Mouse (Mus musculus) B cell, adult 62 days (primary cell): Measurements from ENCODE around the gene Krt25. TPM values are rescaled to one million over a fixed set of nuclear protein-coding genes. Genes with fewer than 3 reads are reported as not detected.

Experiments used
- total RNA-seq: library from RNA; stranded (reverse); gene quantifications from 4 replicates; pipeline ENCODE4 v1.2.4, GENCODE M21; 2023

The Krt25 gene
- not detected in 4 replicates for total RNA-seq

GRCm38 (mm10) chr11:99322851-99323250 lies at the start of gene Krt25:
Gene Krt25, minus strand, starts transcription at chr11:99322951.

GRCm38 (mm10) chr11:99351004-99351403 lies 28.3 kb upstream of the Krt25 start, which contains the start of gene Krt27:
Gene Krt27, minus strand, starts transcription at chr11:99351104.

GRCm38 (mm10) chr11:99337866-99338265 lies 15.1 kb upstream of the Krt25 start, which contains the start of gene Krt26:
Gene Krt26, minus strand, starts transcription at chr11:99337966.

GRCm38 (mm10) chr11:99284833-99285312 lies 37.9 kb downstream of the Krt25 start, which contains the start of gene Krt24:
Gene Krt24, minus strand, starts transcription at chr11:99285262.

Other genes starting within 250 kb of the Krt25 start
- gene Tns4, start 233.6 kb downstream of the Krt25 start, total RNA-seq: not detected in 4 replicates
- 903 to 950 TPM (median 930 TPM) in 4 replicates for gene Ccr7, start 167.9 kb downstream of the Krt25 start, total RNA-seq
- gene Smarce1, start 91.9 kb downstream of the Krt25 start, total RNA-seq: 150 to 170 TPM (median 165 TPM) in 4 replicates
- gene Krt222, start 78.9 kb downstream of the Krt25 start, total RNA-seq: 0.60 to 2.4 TPM (median 1.8 TPM) in 4 replicates
- gene Krt24, start 37.7 kb downstream of the Krt25 start, total RNA-seq: not detected in 4 replicates
- not detected in 4 replicates for gene Krt26, start 15.0 kb upstream of the Krt25 start, total RNA-seq
- not detected in 4 replicates for gene Krt27, start 28.2 kb upstream of the Krt25 start, total RNA-seq
- gene Krt28, start 52.0 kb upstream of the Krt25 start, total RNA-seq: not detected in 4 replicates
- gene Krt10, start 66.4 kb upstream of the Krt25 start, total RNA-seq: 2.1 to 3.6 TPM (median 2.4 TPM) in 4 replicates
- gene Krt12, start 99.3 kb upstream of the Krt25 start, total RNA-seq: not detected in 4 replicates
- gene Krt20, start 115.2 kb upstream of the Krt25 start, total RNA-seq: not detected in 4 replicates
- gene Krt23, start 170.2 kb upstream of the Krt25 start, total RNA-seq: not detected in 4 replicates
- gene Krt39, start 198.4 kb upstream of the Krt25 start, total RNA-seq: not detected in 4 replicates
- not detected in 4 replicates for gene Krt40, start 220.2 kb upstream of the Krt25 start, total RNA-seq
- gene Krtap3-3, start 227.9 kb upstream of the Krt25 start, total RNA-seq: not detected in 4 replicates
- not detected in 4 replicates for gene Krtap3-2, start 233.9 kb upstream of the Krt25 start, total RNA-seq
- not detected in 4 replicates for gene Gm11939, start 236.5 kb upstream of the Krt25 start, total RNA-seq
- not detected in 4 replicates for gene Krtap3-1, start 243.7 kb upstream of the Krt25 start, total RNA-seq